Mouse (Mus musculus): ENCODE results near the gene Wdr53. TPM values are rescaled to one million over a fixed set of nuclear protein-coding genes. Genes with fewer than 3 reads are reported as not detected.
"Not testable (repeated sequence)": the region's sequence is repeated elsewhere in the genome, so short reads cannot be mapped to it uniquely, and the experiment has no call there.

The Wdr53 gene
- total RNA-seq, 2 experiments from 2014 or later: 12.8 to 13.7 TPM

DNA sequence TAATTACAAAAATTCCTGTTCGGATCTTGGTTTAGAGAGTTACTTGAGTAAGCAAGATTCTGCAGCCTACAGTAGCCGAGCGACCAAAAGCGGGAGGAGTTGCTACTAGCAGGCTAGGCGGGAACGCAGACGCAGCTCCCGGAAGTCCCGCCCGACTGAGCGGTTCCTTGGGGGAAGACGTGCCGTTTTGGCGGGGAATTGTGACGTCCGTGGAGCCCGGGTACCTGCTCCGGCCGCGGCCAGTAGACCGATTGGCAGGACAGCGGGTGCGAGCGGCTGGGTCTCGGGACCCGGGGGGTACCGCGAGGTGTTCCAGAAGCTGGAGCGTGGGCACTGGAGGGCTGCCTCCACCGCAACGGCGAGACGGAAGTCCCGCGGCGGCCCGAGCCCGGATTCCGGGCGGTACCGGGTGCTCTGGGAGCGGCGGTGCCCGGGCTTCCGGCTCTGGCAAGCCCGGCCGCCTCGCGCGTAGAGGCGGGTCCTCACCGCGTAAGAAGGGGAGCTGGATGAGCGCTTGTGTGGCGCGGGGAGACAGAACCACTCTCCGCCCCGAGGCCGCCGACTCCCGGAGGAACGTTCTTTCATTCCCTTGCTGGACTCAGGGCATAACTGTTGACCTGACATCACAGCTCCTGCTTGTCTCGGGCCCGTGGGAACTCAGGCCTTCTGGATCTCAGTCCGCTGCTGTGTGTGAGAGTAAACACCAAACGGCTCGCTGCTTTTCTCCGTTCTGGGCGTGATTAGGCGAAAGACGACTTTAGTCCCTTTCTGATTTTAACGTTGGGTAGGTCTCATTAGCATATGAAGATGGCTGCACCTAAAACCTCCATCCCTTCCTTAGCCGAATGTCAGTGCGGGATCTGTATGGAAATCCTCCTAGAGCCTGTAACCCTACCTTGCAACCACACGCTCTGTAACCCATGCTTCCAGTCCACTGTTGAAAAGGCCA is 30.6 kb downstream of the Wdr53 start, which contains the start of gene Rnf168:
Gene Rnf168 (plus strand): TSS at position 152 of the 949 bp plus-strand sequence.
- DNase-seq (ENCODE audit: extremely low spot score in 1 of 2, low spot score in 1 of 2): peak; percentile 78 to 86

DNA sequence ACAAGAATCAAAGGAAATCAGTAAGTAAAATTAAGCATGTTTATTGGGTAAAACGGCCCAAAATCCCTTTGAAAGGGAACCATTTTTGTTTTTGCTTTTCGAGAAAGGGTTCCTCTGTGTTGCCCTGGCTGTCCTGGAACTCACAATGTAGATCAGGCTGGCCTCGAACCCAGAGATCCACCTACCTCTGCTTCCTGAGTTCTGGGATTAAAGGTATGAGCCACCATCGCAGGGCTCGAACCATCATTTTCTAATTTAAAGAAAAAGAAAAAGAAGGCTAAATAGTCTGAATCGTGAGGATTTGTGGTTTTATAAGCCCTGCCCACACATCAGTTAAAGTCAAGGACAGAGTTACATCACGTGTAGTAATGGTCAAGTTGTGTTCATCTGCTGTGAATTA is 31.4 kb downstream of the Wdr53 start:
- DNase-seq (ENCODE audit: extremely low spot score in 1 of 2, low spot score in 1 of 2): no peak

DNA sequence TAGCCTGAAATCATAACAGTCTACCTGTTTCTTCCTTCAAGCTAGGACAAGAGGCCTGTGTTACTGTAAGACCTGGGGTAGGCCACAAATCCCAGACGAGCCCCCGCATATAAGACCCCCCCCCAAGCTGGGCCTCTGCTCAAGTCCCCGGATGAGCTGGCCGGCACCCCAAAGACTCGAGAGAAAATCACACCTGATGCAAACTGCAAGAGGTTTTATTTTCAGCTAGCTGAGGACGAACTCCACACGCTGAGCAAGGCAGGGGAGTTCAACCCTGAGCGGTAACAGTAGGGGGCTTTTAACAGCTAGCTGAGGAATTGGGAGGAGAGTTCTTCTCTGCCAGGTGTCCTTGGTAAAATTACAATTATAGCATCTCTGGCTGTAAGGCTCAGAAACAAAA is 33.2 kb downstream of the Wdr53 start:
- DNase-seq (ENCODE audit: extremely low spot score in 1 of 2, low spot score in 1 of 2): no peak

DNA sequence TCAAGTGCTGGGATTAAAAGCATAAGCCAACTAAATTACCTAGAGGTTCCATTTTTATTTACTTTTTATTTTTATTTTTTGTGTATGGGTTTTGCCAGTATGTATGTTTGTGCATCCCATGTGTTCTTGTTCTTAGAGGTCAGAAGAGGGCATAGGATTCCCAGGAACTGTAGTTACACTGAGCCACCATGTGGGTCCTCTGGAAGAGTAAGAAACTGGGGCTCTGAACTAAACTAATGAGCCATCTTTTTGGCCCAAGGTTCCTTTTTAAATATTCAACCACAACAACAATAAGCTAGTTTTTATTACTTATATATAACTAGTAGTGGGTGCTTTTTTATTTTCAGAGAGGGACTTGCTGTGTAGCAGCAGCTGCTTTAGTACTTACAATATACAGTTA is 35.6 kb downstream of the Wdr53 start:
- no peak for DNase-seq (ENCODE audit: extremely low spot score in 1 of 2, low spot score in 1 of 2)

DNA sequence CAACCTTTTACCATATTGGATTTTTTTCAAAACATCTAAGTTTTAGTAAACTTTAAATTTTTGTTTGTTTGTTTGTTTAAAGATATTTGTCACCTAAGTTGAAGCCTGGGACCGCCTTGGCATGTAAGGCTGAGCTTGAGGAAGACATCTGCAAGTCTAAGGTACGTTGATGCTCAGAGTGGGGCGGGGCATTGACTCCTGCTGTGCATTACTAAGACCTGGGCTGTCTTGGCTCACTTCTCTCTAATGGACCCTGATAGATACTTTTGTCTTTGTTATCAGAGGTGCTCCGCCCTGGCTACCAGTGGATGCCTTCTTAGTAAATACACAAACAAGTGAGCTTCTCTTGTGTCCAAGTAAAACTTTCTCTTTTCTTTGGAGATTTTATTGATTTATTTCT is 44.8 kb downstream of the Wdr53 start:
- DNase-seq (ENCODE audit: extremely low spot score in 1 of 2, low spot score in 1 of 2): no peak

DNA sequence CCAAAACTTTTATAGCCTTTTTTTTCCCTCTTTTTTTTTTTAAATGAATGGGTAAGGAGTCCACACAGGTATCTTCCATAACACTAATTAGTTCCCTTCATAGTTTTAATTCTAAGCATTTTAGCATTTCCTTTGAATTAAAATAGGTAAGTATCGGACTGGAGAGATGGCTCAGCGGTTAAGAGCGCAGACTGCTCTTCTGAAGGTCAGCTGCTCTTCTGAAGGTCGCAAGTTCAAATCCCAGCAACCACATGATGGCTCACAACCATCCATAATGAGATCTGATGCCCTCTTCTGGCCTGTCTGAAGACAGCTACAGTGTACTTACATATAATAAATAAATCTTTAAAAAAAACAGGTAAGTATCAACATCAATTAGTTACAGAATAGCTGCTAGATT is 52.6 kb downstream of the Wdr53 start:
- DNase-seq (ENCODE audit: extremely low spot score in 1 of 2, low spot score in 1 of 2): not testable (repeated sequence)

DNA sequence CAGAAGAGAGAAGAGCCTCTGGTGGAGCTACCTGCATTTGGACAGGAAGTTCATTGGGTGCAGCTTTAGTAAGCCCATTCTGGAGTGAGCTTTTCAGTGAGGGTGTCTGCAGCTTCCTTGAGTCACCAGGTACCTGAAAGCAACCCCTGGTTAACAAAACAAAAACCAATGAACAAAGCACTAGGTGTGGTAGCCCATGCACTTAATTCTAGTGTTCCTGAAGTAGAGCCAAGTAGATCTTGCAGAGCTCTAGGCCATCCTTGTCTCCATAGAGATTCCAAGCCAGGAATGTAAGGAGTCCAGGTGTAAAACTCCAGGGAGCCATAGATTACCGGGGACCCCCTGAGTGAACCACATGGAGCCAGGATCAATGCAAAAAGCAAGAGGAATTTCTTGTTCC is 56.0 kb downstream of the Wdr53 start:
- DNase-seq (ENCODE audit: extremely low spot score in 1 of 2, low spot score in 1 of 2): no peak

DNA sequence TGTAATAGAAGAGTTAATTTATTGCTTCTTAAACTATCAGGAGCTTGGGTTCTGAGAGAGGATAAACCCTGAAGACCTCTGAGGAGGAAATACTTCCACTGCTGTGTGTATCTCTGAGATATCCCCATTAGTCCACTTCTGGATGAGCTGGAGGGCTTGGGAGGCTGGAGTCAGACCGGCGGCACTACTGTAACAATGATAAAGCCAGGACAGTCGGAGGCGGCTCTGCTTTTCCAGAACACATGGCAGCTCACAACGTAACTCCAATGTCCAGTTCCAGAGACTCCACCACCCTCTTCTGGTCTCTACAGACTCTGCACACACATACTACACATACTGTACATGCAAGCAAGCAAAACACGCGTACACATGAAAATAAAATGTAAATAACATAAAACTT is 56.9 kb downstream of the Wdr53 start:
- no peak for DNase-seq (ENCODE audit: extremely low spot score in 1 of 2, low spot score in 1 of 2)

Small RNAs within 50 kb of the gene (microRNA-seq; reads per million reads assigned to microRNA genes)
- 0 reads per million in 2 experiments for gene Mir1946a

Other genes starting within 250 kb of the Wdr53 start
- 10 to 100 TPM; 39.4 to 40.4 TPM for gene Senp5, start 243.9 kb upstream of the Wdr53 start, total RNA-seq (2021)
- 10 to 100 TPM; 29.9 to 30.6 TPM for gene Pak2, start 167.9 kb upstream of the Wdr53 start, total RNA-seq (2021)
- 10 to 100 TPM; 21.9 to 29.5 TPM for gene Pigx, start 147.5 kb upstream of the Wdr53 start, total RNA-seq (2021)
- gene Cep19, start 147.4 kb upstream of the Wdr53 start, total RNA-seq (2021): 10 to 100 TPM; 62.9 to 65.4 TPM
- gene Nrros, start 81.6 kb upstream of the Wdr53 start, total RNA-seq (2021): 10 to 100 TPM in 1 of 2 experiments, 1 to 10 TPM in 1; 8.9 to 10.6 TPM
- not detected for gene Bex6, start 67.4 kb upstream of the Wdr53 start, total RNA-seq (2021)
- 10 to 100 TPM; 43.3 to 46.4 TPM for gene Fbxo45, start 69 bp upstream of the Wdr53 start, total RNA-seq (2021)
- under 1 TPM; 0.20 to 0.26 TPM for gene Smco1, start 24.2 kb downstream of the Wdr53 start, total RNA-seq (2021)
- 10 to 100 TPM; 25.0 to 26.5 TPM for gene Rnf168, start 30.2 kb downstream of the Wdr53 start, total RNA-seq (2021)
- 10 to 100 TPM; 49.4 to 58.2 TPM for gene Ubxn7, start 85.0 kb downstream of the Wdr53 start, total RNA-seq (2021)
- gene Tm4sf19, start 153.3 kb downstream of the Wdr53 start, total RNA-seq (2021): not detected
- gene Tctex1d2, start 172.5 kb downstream of the Wdr53 start, total RNA-seq (2021): 10 to 100 TPM in 1 of 2 experiments, 1 to 10 TPM in 1; 9.8 to 14.4 TPM
- 10 to 100 TPM; 36.8 to 38.2 TPM for gene Pcyt1a, start 183.7 kb downstream of the Wdr53 start, total RNA-seq (2021)
- gene Slc51a, start 240.7 kb downstream of the Wdr53 start, total RNA-seq (2021): not detected
- gene Zdhhc19, start 249.0 kb downstream of the Wdr53 start, total RNA-seq (2021): not detected